Mouse (Mus musculus) MEL (cell line): ENCODE results near the gene Tshr. TPM values are rescaled to one million over a fixed set of nuclear protein-coding genes. Genes with fewer than 3 reads are reported as not detected.

Source experiments
- DNase-seq: peaks from one replicate; pipeline ENCODE4 v3.0.0; 2011; ENCODE audit warnings: low read depth, low spot score
- H3K27ac ChIP-seq: 2 replicates; pipeline ENCODE4 v1.5.1; 2012; ENCODE audit warnings: low read depth, mild to moderate bottlenecking, control low read depth, low read length, moderate library complexity; ENCODE audit not compliant: control insufficient read depth
- H3K27me3 ChIP-seq, 2 experiments: fragments of 150-350 bp in 1 of 2; sonication (generic) in 1 of 2; 2 replicates each; pipeline ENCODE4 v1.6.1; 2012; ENCODE audit warnings: low read length in 2 of 2, mild to moderate bottlenecking in 2 of 2, improper control_type of control experiment in 1 of 2, moderate library complexity in 1 of 2; ENCODE audit not compliant: insufficient read depth in 2 of 2, control insufficient read depth in 1 of 2
- H3K36me3 ChIP-seq, 2 experiments: 2 replicates each; pipeline ENCODE4 v1.6.1; 2012 to 2014; ENCODE audit warnings: low read length in 2 of 2, improper control_type of control experiment in 1 of 2, inconsistent platforms in 1 of 2, mild to moderate bottlenecking in 1 of 2; ENCODE audit not compliant: insufficient read depth in 2 of 2, control insufficient read depth in 1 of 2
- H3K4me1 ChIP-seq, 2 experiments: fragments of 150-350 bp in 1 of 2; sonication (generic) in 1 of 2; 2 replicates each; pipeline ENCODE4 v1.6.1; 2012; ENCODE audit warnings: low read length in 2 of 2, improper control_type of control experiment in 1 of 2, mild to moderate bottlenecking in 1 of 2; ENCODE audit not compliant: insufficient read depth in 2 of 2, control insufficient read depth in 1 of 2
- H3K4me3 ChIP-seq, 2 experiments: fragments of 150-350 bp in 1 of 2; sonication (generic) in 1 of 2; 2 replicates each; pipeline ENCODE4 v1.5.1; 2012; ENCODE audit warnings: low read depth in 2 of 2, low read length in 2 of 2, mild to moderate bottlenecking in 2 of 2, moderate library complexity in 2 of 2, control low read depth in 1 of 2, improper control_type of control experiment in 1 of 2; ENCODE audit not compliant: control insufficient read depth in 1 of 2, insufficient read depth in 1 of 2
- H3K79me2 ChIP-seq: 2 replicates; pipeline ENCODE4 v1.6.1; 2012; ENCODE audit warnings: mild to moderate bottlenecking, low read length, moderate library complexity; ENCODE audit not compliant: control insufficient read depth, poor library complexity, insufficient read depth
- H3K9ac ChIP-seq: 2 replicates; pipeline ENCODE4 v1.6.1; 2012; ENCODE audit warnings: low read depth, mild to moderate bottlenecking, control low read depth, low read length, moderate library complexity; ENCODE audit not compliant: control insufficient read depth, poor library complexity, severe bottlenecking
- H3K9me3 ChIP-seq: fragments of 150-350 bp; sonication (generic); replicated peaks from 2 replicates; pipeline ENCODE4 v1.6.1; 2012; ENCODE audit warnings: mild to moderate bottlenecking, low read length, improper control_type of control experiment, moderate library complexity; ENCODE audit not compliant: insufficient read depth
- BHLHE40 ChIP-seq: IDR thresholded peaks from 2 replicates; pipeline ENCODE4 v1.6.1; 2012; ENCODE audit warnings: low read depth, mild to moderate bottlenecking, inconsistent platforms, low read length, improper control_type of control experiment, borderline replicate concordance
- CTCF ChIP-seq, 3 experiments: IDR thresholded peaks in 2 of 3; conservative IDR thresholded peaks in 1 of 3; 2 replicates each; pipeline ENCODE4 v1.5.1; 2011 to 2012; ENCODE audit warnings: low read length in 3 of 3, low read depth in 2 of 3, mild to moderate bottlenecking in 2 of 3, improper control_type of control experiment in 1 of 3, inconsistent platforms in 1 of 3, mixed read lengths in 1 of 3, moderate library complexity in 1 of 3; ENCODE audit not compliant: control insufficient read depth in 1 of 3, insufficient read depth in 1 of 3, poor library complexity in 1 of 3, severe bottlenecking in 1 of 3
- E2F4 ChIP-seq: IDR thresholded peaks from 2 replicates; pipeline ENCODE4 v1.6.1; 2011; ENCODE audit warnings: low read depth, low read length, improper control_type of control experiment, borderline replicate concordance
- ELF1 ChIP-seq: IDR thresholded peaks from 2 replicates; pipeline ENCODE4 v1.6.1; 2014; ENCODE audit warnings: low read depth, mild to moderate bottlenecking, inconsistent platforms, low read length, improper control_type of control experiment, moderate library complexity
- ETS1 ChIP-seq: IDR thresholded peaks from 2 replicates; pipeline ENCODE4 v1.6.1; 2012; ENCODE audit warnings: low read depth, mild to moderate bottlenecking, inconsistent platforms, low read length, improper control_type of control experiment, moderate library complexity
- GATA1 ChIP-seq: IDR thresholded peaks from 2 replicates; pipeline ENCODE4 v1.6.1; 2011; ENCODE audit warnings: low read depth, low read length, improper control_type of control experiment
- HCFC1 ChIP-seq: IDR thresholded peaks from 2 replicates; pipeline ENCODE4 v1.6.1; 2012; ENCODE audit warnings: low read depth, mild to moderate bottlenecking, inconsistent platforms, low read length, improper control_type of control experiment, moderate library complexity
- KAT2A ChIP-seq: conservative IDR thresholded peaks from 2 replicates; pipeline ENCODE4 v1.6.1; 2012; ENCODE audit warnings: low read depth, low read length, improper control_type of control experiment, inconsistent platforms
- MAX ChIP-seq: IDR thresholded peaks from 2 replicates; pipeline ENCODE4 v1.6.1; 2011; ENCODE audit warnings: low read length, improper control_type of control experiment
- MAZ ChIP-seq: IDR thresholded peaks from 2 replicates; pipeline ENCODE4 v1.6.1; 2012; ENCODE audit warnings: low read depth, mild to moderate bottlenecking, inconsistent platforms, low read length, improper control_type of control experiment
- MEF2A ChIP-seq: IDR thresholded peaks from 2 replicates; pipeline ENCODE4 v1.6.1; 2014; ENCODE audit warnings: low read depth, mild to moderate bottlenecking, inconsistent platforms, low read length, improper control_type of control experiment; ENCODE audit not compliant: poor library complexity, insufficient replicate concordance, severe bottlenecking; ENCODE audit errors: extremely low read depth
- MXI1 ChIP-seq: IDR thresholded peaks from 2 replicates; pipeline ENCODE4 v1.6.1; 2011; ENCODE audit warnings: mild to moderate bottlenecking, low read depth, low read length, improper control_type of control experiment
- MYB ChIP-seq: IDR thresholded peaks from 2 replicates; pipeline ENCODE4 v1.6.1; 2011; ENCODE audit warnings: mild to moderate bottlenecking, low read depth, low read length, improper control_type of control experiment
- MYC ChIP-seq: IDR thresholded peaks from 2 replicates; pipeline ENCODE4 v1.6.1; 2011; ENCODE audit warnings: low read depth, mild to moderate bottlenecking, low read length, improper control_type of control experiment, moderate library complexity
- NELFE ChIP-seq: IDR thresholded peaks from 2 replicates; pipeline ENCODE4 v1.6.1; 2011; ENCODE audit warnings: low read depth, low read length, improper control_type of control experiment
- POLR2A ChIP-seq, 2 experiments: IDR thresholded peaks; 2 replicates each; pipeline ENCODE4 v1.6.1; 2011 to 2012; ENCODE audit warnings: low read length in 2 of 2, mild to moderate bottlenecking in 2 of 2, control low read depth in 1 of 2, improper control_type of control experiment in 1 of 2, low read depth in 1 of 2, moderate library complexity in 1 of 2; ENCODE audit not compliant: control insufficient read depth in 1 of 2, insufficient read depth in 1 of 2, poor library complexity in 1 of 2
- POLR2AphosphoS2 ChIP-seq: IDR thresholded peaks from 2 replicates; pipeline ENCODE4 v1.6.1; 2011; ENCODE audit warnings: low read length, improper control_type of control experiment
- POLR2AphosphoS5 ChIP-seq: IDR thresholded peaks from 2 replicates; pipeline ENCODE4 v1.6.1; 2012; ENCODE audit warnings: low read depth, borderline replicate concordance, mild to moderate bottlenecking, inconsistent platforms, low read length, moderate library complexity, mixed read lengths
- RAD21 ChIP-seq: IDR thresholded peaks from 2 replicates; pipeline ENCODE4 v1.6.1; 2011; ENCODE audit warnings: mild to moderate bottlenecking, low read depth, low read length, improper control_type of control experiment
- RCOR1 ChIP-seq: IDR thresholded peaks from 2 replicates; pipeline ENCODE4 v1.6.1; 2012; ENCODE audit warnings: low read depth, mild to moderate bottlenecking, inconsistent platforms, low read length, improper control_type of control experiment
- SIN3A ChIP-seq: IDR thresholded peaks from 2 replicates; pipeline ENCODE4 v1.6.1; 2012; ENCODE audit warnings: low read length, improper control_type of control experiment, inconsistent platforms
- TAL1 ChIP-seq: IDR thresholded peaks from 2 replicates; pipeline ENCODE4 v1.6.1; 2012; ENCODE audit warnings: mild to moderate bottlenecking, inconsistent platforms, low read length, moderate library complexity, mixed read lengths
- TBP ChIP-seq: IDR thresholded peaks from 2 replicates; pipeline ENCODE4 v1.8.0; 2011; ENCODE audit warnings: low read depth, low read length, improper control_type of control experiment
- TCF12 ChIP-seq: IDR thresholded peaks from 2 replicates; pipeline ENCODE4 v1.6.1; 2014; ENCODE audit warnings: low read depth, mild to moderate bottlenecking, inconsistent platforms, low read length, improper control_type of control experiment, moderate library complexity
- USF1 ChIP-seq: IDR thresholded peaks from 2 replicates; pipeline ENCODE4 v1.6.1; 2014; ENCODE audit warnings: low read depth, mild to moderate bottlenecking, inconsistent platforms, low read length, improper control_type of control experiment, moderate library complexity
- ZC3H11A ChIP-seq: IDR thresholded peaks from 2 replicates; pipeline ENCODE4 v1.6.1; 2012; ENCODE audit warnings: low read depth, mild to moderate bottlenecking, inconsistent platforms, low read length, improper control_type of control experiment
- ZKSCAN1 ChIP-seq: IDR thresholded peaks from 2 replicates; pipeline ENCODE4 v1.6.1; 2012; ENCODE audit warnings: low read depth, mild to moderate bottlenecking, inconsistent platforms, low read length, improper control_type of control experiment, moderate library complexity
- ZMIZ1 ChIP-seq: IDR thresholded peaks from 2 replicates; pipeline ENCODE4 v1.6.1; 2012; ENCODE audit warnings: low read depth, mild to moderate bottlenecking, inconsistent platforms, low read length, improper control_type of control experiment, moderate library complexity
- ZNF384 ChIP-seq: IDR thresholded peaks from 2 replicates; pipeline ENCODE4 v1.6.1; 2012; ENCODE audit warnings: low read depth, mild to moderate bottlenecking, inconsistent platforms, low read length, improper control_type of control experiment
- polyA plus RNA-seq, 2 experiments: library from polyadenylated mRNA; stranded (reverse) in 1 of 2; unstranded in 1 of 2; fragments of >175 nt in 1 of 2; fragments of >200 nt in 1 of 2; gene quantifications; 2 replicates each; pipeline versions ENCODE4 v1.2.1 to v1.2.4; 2012; ENCODE audit warnings: low replicate concordance in 2 of 2, low read depth in 1 of 2; ENCODE audit not compliant: insufficient read length in 2 of 2, insufficient read depth in 1 of 2, missing spikeins in 1 of 2
- total RNA-seq: library from RNA; depleted of rRNA; stranded (reverse); fragments of 300-350 nt; gene quantifications from 2 replicates; pipeline ENCODE4 v1.2.3, GENCODE M21; 2012

Gene Tshr
- total and polyA plus RNA-seq, 3 experiments = not detected

GRCm38 (mm10) chr12:91421272-91421671, 36.9 kb downstream of the Tshr start:
- H3K79me2 ChIP-seq = no peaks in the 10 kb centered on the region
- H3K9ac ChIP-seq = no peak overlapping the region
- TF ChIP-seq POLR2AphosphoS5 (no peak), KAT2A (no peak), MAZ (no peak), ZC3H11A (no peak), ELF1 (no peak), POLR2AphosphoS2 (no peak), BHLHE40 (no peak), USF1 (no peak), HCFC1 (no peak), RAD21 (no peak), GATA1 (no peak), MYC (no peak), CTCF (IDR thresholded peaks at IDR 0.05 in 2 of 3, conservative IDR thresholded peaks at IDR 0.05 in 1 of 3; ENCODE audit: control insufficient read depth in 1 of 3, insufficient read depth in 1 of 3, low read depth in 2 of 3, low read length in 3 of 3, poor library complexity in 1 of 3, severe bottlenecking in 1 of 3) (no peak), MXI1 (no peak), ZKSCAN1 (no peak), MAX (no peak), TAL1 (no peak)
- DNase-seq = no peak
- H3K27me3 ChIP-seq = no peaks in the 10 kb centered on the region
- H3K9me3 ChIP-seq = no peaks in the 10 kb centered on the region
- no peak overlapping the region for H3K27ac ChIP-seq
- H3K36me3 ChIP-seq = peaks cover 0 to 6% of the 10 kb centered on the region in 2 experiments; a peak in 1 of 4 replicates
- H3K4me1 ChIP-seq = peaks cover 0 to 7% of the 10 kb centered on the region in 2 experiments; a peak in 2 of 4 replicates
- no peak overlapping the region for H3K4me3 ChIP-seq

- DNase-seq = peak; percentile 85
- Histone ChIP-seq H3K4me1 (peaks cover 0 to 5% of the 10 kb centered on the region in 2 experiments; a peak in 2 of 4 replicates), H3K36me3 (peaks cover 0 to 6% of the 10 kb centered on the region in 2 experiments; a peak in 1 of 4 replicates), H3K27ac (no peak overlapping the region), H3K9ac (peak overlapping the region; percentile 60), H3K27me3 (no peaks in the 10 kb centered on the region), H3K79me2 (no peaks in the 10 kb centered on the region), H3K9me3 (no peaks in the 10 kb centered on the region), H3K4me3 (peak overlapping the region; percentile 36 to 48; a peak in 2 of 4 replicates)
- TF ChIP-seq GATA1 (no peak), ZNF384 (no peak), POLR2AphosphoS5 (no peak), HCFC1 (no peak), NELFE (peak; percentile 29; the same call in 1 of the 2 replicates), RAD21 (peak; percentile 76), TBP (no peak), CTCF (IDR thresholded peaks at IDR 0.05 in 2 of 3, conservative IDR thresholded peaks at IDR 0.05 in 1 of 3; ENCODE audit: control insufficient read depth in 1 of 3, insufficient read depth in 1 of 3, low read depth in 2 of 3, low read length in 3 of 3, poor library complexity in 1 of 3, severe bottlenecking in 1 of 3) (peak; percentile 57 to 91 (median 81)), TCF12 (no peak), ELF1 (peak; percentile 88), SIN3A (0 out of 2 replicates have a peak, but pooled peaks have one; percentile 33), E2F4 (no peak), POLR2AphosphoS2 (no peak), POLR2A (IDR thresholded peaks at IDR 0.05; ENCODE audit: control insufficient read depth in 1 of 2, insufficient read depth in 1 of 2, low read depth in 1 of 2, low read length in 2 of 2, poor library complexity in 1 of 2) (no peak), MXI1 (no peak), ZKSCAN1 (no peak), ZC3H11A (peak; percentile 80), TAL1 (no peak), ETS1 (no peak), MEF2A (no peak), ZMIZ1 (no peak), RCOR1 (no peak), MYB (no peak), KAT2A (no peak)
Observed at GRCm38 (mm10) chr12:91423125-91423820, 38.9 kb downstream of the Tshr start.
